Mouse (Mus musculus) Muller cell, postnatal 12 days (primary cell): ENCODE measurements around the gene Traf2.
A peak's percentile ranks its signal among the peaks of the same experiment; 100 is the strongest.

Experiments used
- DNase-seq: peaks from one replicate; pipeline ENCODE4 v3.0.0-alpha.2; 2015; ENCODE audit errors: inconsistent ontology term

Traf2 gene

GRCm38 (mm10) chr2:25546811-25547491, at the start of gene Traf2:
Gene Traf2, minus strand, starts transcription at chr2:25546940.
- DNase-seq = peak; percentile 99

- DNase-seq = no peak
These were observed 45.1 kb upstream of the Traf2 start for GRCm38 (mm10) chr2:25591863-25592262.

DNA sequence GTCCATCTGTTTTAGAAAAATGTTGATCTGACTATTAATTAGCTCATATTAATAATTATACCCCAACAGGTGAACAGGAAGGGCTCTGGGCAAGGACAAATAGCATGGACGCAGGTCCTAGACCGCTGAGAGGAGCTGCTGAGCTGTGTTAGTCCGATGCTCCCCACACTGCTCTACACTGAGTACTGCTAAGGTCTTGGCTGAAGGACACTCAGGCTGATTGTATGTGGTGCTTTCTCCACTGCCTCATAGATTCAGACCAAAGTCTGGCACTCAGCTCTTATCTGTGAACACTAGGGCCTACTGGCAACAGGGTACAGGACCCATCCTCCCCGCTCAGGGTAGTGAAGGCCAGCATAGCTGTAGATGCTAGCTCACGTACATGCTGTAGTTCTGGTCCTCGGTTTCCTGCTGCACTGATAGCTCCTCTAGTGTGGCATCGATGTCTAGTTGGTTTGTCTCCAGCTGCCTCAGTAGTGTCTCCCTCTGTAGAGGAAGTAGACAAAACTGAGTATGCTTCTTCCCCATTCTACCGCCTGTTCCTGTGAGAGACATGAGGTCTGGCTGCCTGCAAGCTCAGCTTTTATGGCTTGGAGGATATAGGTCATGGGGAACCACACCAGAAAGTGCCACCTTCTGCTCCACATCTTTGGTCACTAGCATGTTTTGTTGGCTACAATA, 41.6 kb upstream of the Traf2 start:
- DNase-seq = no peak

GRCm38 (mm10) chr2:25587290-25587689, 40.5 kb upstream of the Traf2 start:
- DNase-seq = no peak

- DNase-seq = no peak
These were observed 38.9 kb upstream of the Traf2 start for GRCm38 (mm10) chr2:25585601-25586000.

GRCm38 (mm10) chr2:25584856-25585255, 38.1 kb upstream of the Traf2 start:
- DNase-seq = no peak

GRCm38 (mm10) chr2:25584152-25584551, 37.4 kb upstream of the Traf2 start:
- no peak for DNase-seq

DNA sequence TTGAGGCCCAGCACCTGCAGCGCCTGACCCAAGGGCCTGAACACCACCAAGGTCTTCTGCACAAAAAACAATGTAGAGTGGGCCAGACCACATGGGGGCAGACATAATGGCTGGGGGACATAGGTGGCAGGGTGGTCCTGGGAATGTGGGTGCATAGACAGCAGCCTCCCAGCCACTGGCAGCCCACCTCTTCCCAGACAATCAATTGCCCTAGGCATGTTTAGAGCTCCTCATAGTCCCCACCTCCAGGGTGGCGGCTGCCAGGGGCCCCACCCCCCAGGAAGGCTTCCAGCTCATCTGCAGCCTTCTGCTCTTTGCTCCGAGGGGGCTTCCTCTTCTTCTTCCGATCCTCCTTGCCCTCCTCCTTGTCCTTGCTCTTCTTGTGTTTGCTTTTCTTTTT, 36.8 kb upstream of the Traf2 start:
- no peak for DNase-seq

DNA sequence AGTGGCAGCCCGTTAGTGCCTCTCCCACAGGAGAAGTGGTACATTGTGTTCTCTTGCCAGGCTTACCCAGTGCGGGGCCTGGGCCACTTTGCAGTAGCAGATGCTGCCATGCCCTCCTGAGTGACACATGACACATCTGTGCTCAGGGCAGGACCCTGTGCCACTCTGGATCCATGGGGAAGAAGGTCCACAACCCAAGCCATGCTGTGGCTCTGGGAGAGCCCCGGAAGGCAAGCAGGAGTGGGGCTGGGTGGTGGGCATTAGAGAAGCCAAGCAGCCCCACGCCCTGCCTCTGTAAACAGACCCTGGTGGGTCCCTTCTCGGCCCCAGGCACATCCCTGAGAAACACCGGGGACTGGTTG, 36.4 kb upstream of the Traf2 start:
- DNase-seq = no peak

- peak; percentile 9 for DNase-seq
These were observed 35.9 kb upstream of the Traf2 start for GRCm38 (mm10) chr2:25582466-25583119.

- peak; percentile 18 for DNase-seq
These were observed 35.2 kb upstream of the Traf2 start for GRCm38 (mm10) chr2:25581901-25582301.

GRCm38 (mm10) chr2:25581294-25581864, 34.6 kb upstream of the Traf2 start, which contains the start of gene Ajm1:
Gene Ajm1, minus strand, starts transcription at chr2:25581757.
- peak; percentile 36 for DNase-seq

DNA sequence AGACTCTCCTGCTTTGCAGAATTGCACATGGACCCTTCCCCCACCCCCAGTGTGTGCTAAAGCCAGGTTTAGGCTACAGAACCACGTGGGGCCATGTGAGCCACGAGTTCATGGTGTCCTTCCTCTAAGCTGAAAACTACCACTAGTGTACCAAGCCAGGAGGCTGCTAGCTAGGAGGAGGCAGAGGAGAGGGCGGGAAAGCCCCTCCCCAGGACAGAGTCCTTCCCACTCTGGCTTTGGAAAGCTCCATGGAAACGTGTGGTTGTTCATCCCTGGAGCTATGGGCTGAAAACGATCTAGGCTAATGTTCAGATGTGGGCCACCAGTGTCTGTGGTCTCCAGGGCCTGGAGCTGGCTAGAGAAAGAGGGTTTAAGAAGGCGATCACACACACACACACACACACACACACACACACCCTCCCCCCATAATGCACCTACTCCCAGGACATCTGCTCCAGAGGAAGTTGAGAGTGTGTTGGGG, 33.9 kb upstream of the Traf2 start:
- no peak for DNase-seq

DNA sequence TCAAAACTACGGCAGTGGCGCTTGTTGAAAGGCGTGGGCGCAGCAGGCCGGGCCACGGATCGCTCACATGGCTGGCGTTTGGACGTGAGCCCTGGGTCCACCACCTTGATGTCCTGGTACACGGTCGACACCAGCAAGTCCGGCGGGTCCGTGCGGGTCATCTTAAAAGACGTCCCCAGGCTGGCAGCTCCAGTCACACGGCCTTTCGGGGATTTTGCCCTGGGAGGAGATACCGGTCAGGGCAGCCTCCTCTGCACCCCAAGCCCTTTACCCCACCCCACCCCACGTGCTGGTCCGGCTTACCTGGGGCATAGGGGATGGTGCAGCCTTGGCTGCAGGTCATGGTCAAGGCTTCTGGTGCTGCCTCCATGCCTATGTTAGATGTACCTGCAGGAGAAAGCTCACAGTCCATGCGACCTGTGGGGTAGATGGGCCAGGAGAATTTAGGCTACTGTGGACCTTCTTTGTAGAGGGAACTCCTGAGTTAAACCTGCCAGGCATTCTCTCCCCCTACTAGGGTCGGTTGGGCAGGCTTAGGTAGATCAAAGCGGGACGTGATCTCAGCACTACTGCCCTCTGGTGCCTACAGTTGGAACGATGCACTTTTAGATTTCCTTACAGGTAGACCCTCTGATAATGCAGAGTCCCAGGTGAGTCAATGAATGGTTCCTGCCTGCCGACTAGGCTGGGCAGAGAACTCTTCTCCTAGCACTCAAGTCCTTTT, 33.2 kb upstream of the Traf2 start:
- peak; percentile 3 for DNase-seq

DNA sequence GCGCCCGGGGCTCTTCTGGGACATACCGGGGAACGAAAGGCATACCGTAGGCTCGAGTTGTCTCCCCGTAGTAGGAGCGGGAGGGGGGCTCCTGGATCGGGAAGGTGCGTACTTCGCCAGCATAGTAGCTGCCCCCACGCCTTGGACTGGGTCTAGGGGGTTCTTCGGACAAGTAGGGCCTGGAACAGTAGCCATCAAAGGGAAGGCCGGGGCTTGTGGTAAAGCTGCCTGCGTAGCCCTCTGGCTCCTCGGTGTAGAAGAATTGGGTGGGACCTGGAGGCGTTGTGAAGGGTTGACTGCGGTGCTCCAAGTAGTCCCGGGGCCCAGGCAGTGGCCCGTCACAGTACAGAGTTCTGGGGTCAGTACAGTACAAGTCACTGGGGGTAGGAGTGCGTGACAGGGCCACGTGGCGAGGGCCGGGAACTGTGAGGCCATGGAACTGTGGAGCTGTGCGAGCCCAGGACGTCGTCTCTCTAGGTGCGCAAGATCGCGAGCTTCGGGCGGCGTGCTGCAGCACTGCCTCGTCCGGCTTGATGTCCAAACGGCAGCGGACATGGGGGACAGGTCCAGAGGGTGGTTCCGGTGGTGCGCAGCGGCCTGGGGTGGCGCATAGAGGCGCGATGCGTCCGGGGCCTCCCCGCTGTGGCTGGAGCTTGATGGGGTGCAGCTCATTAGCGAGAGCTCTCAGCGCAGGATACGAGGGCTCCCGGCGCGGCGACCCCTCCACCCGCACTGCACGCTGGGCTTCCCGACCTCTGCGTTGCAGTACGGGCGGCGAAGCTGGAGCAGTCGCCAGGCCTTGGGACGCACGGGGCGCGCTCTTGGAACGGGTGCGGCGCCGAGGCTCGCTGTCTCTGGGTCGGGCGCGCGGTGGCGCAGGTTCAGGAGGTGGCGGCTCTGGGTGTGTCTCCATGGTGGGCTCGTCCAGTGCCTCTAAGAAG, 32.3 kb upstream of the Traf2 start:
- peak; percentile 11 for DNase-seq

DNA sequence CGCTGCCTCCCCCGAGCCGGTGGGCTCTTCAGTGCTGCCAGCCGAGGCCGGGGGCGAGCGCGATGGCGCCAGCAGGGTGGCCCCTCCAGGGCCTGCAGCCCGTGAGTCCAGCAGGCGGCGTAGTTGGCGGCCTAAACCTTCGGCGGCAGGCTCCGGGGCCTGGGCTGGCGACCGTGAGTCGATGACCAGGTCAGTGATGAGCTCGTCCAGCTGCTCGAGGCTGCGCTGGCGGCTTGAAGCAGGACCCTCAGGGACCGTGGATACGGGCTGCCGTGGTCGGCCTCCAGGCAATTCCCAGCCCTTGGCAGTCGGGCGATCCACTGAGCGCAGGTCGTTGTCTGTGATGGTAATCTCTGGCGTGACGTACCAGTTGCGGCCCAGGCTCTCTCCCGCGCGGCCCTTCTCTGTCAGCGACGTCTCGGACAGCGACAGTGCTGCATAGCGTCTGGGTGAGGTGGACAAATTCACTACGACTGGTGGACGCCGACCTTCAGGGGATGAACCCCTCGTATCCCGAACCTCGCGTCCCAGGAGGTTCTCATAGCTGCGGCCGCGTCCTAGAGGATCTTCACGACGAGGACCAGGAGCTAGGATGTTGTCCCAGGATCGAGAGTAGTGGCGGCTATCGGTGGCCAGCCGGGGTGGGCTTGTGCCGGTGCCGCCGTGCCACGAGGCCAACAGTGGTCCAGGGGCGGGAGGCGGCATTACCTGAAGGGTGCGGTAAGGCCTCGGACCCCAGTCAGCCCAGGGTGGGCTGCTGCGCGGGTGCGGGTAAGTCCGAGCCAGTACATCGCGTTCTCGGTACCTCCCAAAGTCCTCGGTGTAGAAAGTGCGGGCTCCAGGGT, 31.4 kb upstream of the Traf2 start:
- peak; percentile 21 for DNase-seq

- DNase-seq = no peak
These were observed 30.5 kb upstream of the Traf2 start for GRCm38 (mm10) chr2:25576965-25577891.

DNA sequence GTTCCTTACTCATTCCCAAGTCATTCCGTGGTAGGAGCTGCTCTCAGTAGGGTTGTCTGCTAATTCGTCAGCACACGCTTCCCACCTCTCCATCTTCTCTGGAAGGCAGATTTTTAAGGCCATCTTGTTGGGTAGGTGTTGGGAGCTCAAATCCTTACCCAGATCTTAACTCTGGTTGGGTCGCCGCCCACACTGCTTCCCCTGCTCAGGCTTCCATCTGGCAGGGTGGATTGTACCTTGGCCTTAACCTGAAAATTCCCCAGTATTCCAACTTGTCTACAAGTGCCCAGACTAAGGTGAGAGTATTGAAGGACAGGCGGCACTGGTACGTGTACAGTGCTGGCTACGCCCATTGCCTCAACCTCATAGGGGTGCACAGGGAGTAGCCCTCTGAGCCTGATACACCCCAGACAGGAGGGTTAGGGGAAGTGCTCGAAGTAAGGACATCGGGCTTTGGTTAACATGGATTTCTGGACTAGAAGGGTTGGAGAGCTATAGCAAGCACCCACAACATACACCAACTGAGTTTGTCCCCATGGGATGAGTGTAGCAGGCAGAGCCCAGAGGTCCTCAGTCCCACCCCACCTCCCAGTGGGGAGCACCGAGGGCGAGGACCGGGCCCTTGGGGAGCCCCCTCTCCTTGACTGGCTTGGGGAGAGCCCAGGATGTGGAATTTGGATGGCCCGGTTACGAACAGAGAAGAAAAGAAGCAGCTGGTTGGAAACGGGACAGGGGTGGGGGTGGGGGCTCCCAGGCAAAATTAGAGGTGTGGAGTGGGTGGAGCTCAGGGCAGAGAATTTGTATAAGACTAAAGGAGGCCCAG, 29.5 kb upstream of the Traf2 start:
- no peak for DNase-seq
